Mouse (Mus musculus): ENCODE results near the gene Gm3336.

DNA sequence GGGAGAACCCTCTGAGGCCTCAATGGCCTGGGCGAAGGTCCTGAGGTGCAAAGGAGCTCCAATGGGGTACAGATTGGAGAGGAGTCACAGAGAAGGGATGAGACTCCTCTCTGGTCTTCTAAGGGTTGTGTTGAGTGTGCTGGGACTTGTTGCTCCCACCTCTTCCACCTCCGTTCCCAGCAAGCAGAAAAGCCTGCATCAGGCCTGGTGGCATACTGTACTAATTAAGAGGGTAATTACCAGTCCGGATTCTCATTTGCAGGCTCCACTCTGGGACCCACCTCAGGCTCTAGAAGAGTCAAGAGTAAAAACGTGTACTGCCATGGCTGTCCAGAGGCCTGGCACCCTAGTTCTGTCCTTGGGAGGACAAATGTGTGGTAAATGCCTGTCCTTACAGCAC lies 21.4 kb upstream of the Gm3336 start:
- TF ChIP-seq CTCF (IDR thresholded peaks at IDR 0.05; ENCODE audit: extremely low read depth, insufficient read length, insufficient replicate concordance, low read depth, low read length) (no peak), POLR2A (IDR thresholded peaks at IDR 0.05; ENCODE audit: low read depth, low read length) (no peak)

Measured in small intestine, adult 2 months (tissue).